In genomic region chr12:76081557-76082211, GRCm38 (mm10) we compare ENCODE assay signal across 8 mouse cellular contexts.
A peak's percentile ranks its signal among the peaks of the same experiment; 100 is the strongest.
DNase-seq lines count a peak whose midpoint lies in the region; ATAC-seq lines count a peak whose summit lies in the region.

No protein-coding gene starts in this region.

- no peaks in the 10 kb centered on the region for H3K9me3 ChIP-seq in heart, embryonic 15.5 days (replicated peaks)
- H3K9me3 ChIP-seq in forebrain, embryonic 14.5 days (replicated peaks; ENCODE audit: control insufficient read depth, low read length), result no peaks in the 10 kb centered on the region
- no peaks in the 10 kb centered on the region for H3K9me3 ChIP-seq in stomach, embryonic 15.5 days

- H3K27ac ChIP-seq in heart, embryonic 15.5 days, result 0 out of 2 replicates have a peak overlapping the region, but pooled peaks have one; percentile 4
- H3K27ac ChIP-seq in brown adipose tissue, adult 24 weeks (replicated peaks; ENCODE audit: low read depth, low read length), result 0 out of 2 replicates have a peak overlapping the region, but pooled peaks have one; percentile 8
- peak overlapping the region; percentile 88 for H3K27ac ChIP-seq in forebrain, embryonic 14.5 days (ENCODE audit: low read depth, low read length)
- no peak overlapping the region for H3K27ac ChIP-seq in stomach, embryonic 15.5 days

- peaks cover 11% of the 10 kb centered on the region for H3K36me3 ChIP-seq in heart, embryonic 15.5 days
- peaks cover 31% of the 10 kb centered on the region for H3K36me3 ChIP-seq in forebrain, embryonic 14.5 days (ENCODE audit: control insufficient read depth, insufficient read depth, low read length)
- H3K36me3 ChIP-seq in stomach, embryonic 15.5 days, result no peaks in the 10 kb centered on the region

- peak overlapping the region; percentile 41 for H3K4me3 ChIP-seq in heart, embryonic 15.5 days
- H3K4me3 ChIP-seq in brown adipose tissue, adult 24 weeks (ENCODE audit: insufficient read depth, low read depth, low read length), result peak overlapping the region; percentile 47
- peak overlapping the region; percentile 33 for H3K4me3 ChIP-seq in forebrain, embryonic 14.5 days (ENCODE audit: low read depth, low read length)
- peak overlapping the region; percentile 20 for H3K4me3 ChIP-seq in stomach, embryonic 15.5 days (replicated peaks)

- ATAC-seq in heart, embryonic 15.5 days (replicated peaks; ENCODE audit: insufficient number of reproducible peaks, insufficient read depth, low FRiP score, low read depth), result peak; percentile 51; the same call in 1 of the 2 replicates
- peak; percentile 90 for ATAC-seq in forebrain, embryonic 14.5 days
- peak; percentile 67; the same call in 1 of the 2 replicates for ATAC-seq in stomach, embryonic 15.5 days (ENCODE audit: insufficient read depth, low FRiP score, low read depth)
- no peak for ATAC-seq in megakaryocyte, adult 5-6 weeks (ENCODE audit: poor library complexity, severe bottlenecking)

- 6% methylated on average over 22 of the region's 22 CpGs for WGBS in heart, embryonic 15.5 days
- WGBS in forebrain, embryonic 14.5 days, result 12% methylated on average over 22 of the region's 22 CpGs
- 10% methylated on average over 22 of the region's 22 CpGs for WGBS in stomach, embryonic 15.5 days

- no peak overlapping the region for H3K9ac ChIP-seq in heart, embryonic 15.5 days
- peak overlapping the region; percentile 66 for H3K9ac ChIP-seq in forebrain, embryonic 14.5 days (ENCODE audit: low read length)
- H3K9ac ChIP-seq in stomach, embryonic 15.5 days, result no peak overlapping the region

- peaks cover 20% of the 10 kb centered on the region for H3K4me1 ChIP-seq in heart, embryonic 15.5 days (replicated peaks)
- H3K4me1 ChIP-seq in brown adipose tissue, adult 24 weeks (ENCODE audit: control insufficient read depth, insufficient read depth, insufficient read length, low read length), result peaks cover 6% of the 10 kb centered on the region; the same call in 1 of the 2 replicates
- 0 out of 2 replicates have a peak, but pooled peaks cover 4% of the 10 kb centered on the region for H3K4me1 ChIP-seq in forebrain, embryonic 14.5 days (ENCODE audit: control insufficient read depth, insufficient read depth, low read length)
- H3K4me1 ChIP-seq in stomach, embryonic 15.5 days, result peaks cover 3% of the 10 kb centered on the region; the same call in 1 of the 2 replicates

- H3K27me3 ChIP-seq in heart, embryonic 15.5 days, result no peaks in the 10 kb centered on the region
- no peaks in the 10 kb centered on the region for H3K27me3 ChIP-seq in forebrain, embryonic 14.5 days (replicated peaks; ENCODE audit: control insufficient read depth, insufficient read depth, low read length)
- H3K27me3 ChIP-seq in stomach, embryonic 15.5 days (replicated peaks), result no peaks in the 10 kb centered on the region

- peak overlapping the region; percentile 69 for H3K4me2 ChIP-seq in heart, embryonic 15.5 days
- peak overlapping the region; percentile 49 for H3K4me2 ChIP-seq in forebrain, embryonic 14.5 days (ENCODE audit: low read length)
- peak overlapping the region; percentile 49 for H3K4me2 ChIP-seq in stomach, embryonic 15.5 days

- no peak for DNase-seq in heart, adult 9 months (ENCODE audit: low spot score in 2 of 2)
- peak; percentile 71 for DNase-seq in forebrain, embryonic 14.5 days (ENCODE audit: low spot score)
- peak; percentile 64 to 75 for DNase-seq in layer of hippocampus, adult 8-10 months (ENCODE audit: low spot score in 2 of 2)
- peak; percentile 14 for DNase-seq in lung, postnatal 10 days

Comparison
In these comparisons a context has a peak if more than half of its experiments do, and no peak if none do; other contexts are left out.
1. DNase-seq: peak in forebrain, embryonic 14.5 days (single experiment), layer of hippocampus, adult 8-10 months (2 of 2) and lung, postnatal 10 days (single experiment); none in heart, adult 9 months (0 of 2).
2. Peak in every context shown above with its lines, with median percentiles within 50 percentile points of each other: H3K4me2 ChIP-seq and H3K4me3 ChIP-seq.